Mouse (Mus musculus): ENCODE data around the gene Pih1d1.

DNA sequence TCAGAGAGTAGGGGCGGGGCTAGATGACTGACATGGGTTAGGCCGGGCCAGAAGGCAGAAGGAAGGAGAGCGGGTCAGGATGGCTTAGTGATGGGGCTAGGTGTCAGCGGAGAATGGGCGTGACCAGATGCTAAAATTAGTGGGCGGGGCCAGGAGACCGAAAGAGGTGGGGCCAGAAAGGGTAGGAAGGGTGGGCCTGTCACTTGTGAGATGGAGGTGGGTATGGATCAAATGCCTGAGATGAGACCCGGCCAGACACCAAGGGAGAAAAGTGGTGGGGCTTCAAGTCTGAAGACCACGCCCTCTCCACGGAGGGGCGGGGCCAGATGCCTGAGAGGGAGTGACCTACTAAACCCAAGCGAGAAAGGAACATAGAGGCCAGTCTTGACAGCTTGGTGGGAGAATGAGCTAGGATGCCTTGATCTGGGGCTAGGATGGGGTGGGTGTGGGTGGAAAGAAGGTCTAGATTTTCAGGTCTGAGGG is 19.5 kb upstream of the Pih1d1 start:
- TF ChIP-seq CTCF (IDR thresholded peaks at IDR 0.05) = no peak
- no peak for TF ChIP-seq POLR2A (IDR thresholded peaks at IDR 0.05; ENCODE audit: insufficient read depth, low read depth, low read length)

All from heart, adult 2 months (tissue).